Mouse (Mus musculus): ENCODE measurements at regions not wholly inside any gene's neighbourhood (a gene's known extent, or its start where the extent isn't known, plus 50 kb on each side); places are given as distances from the start of the nearest gene placed in this dataset.
A peak's percentile ranks its signal among the peaks of the same experiment; 100 is the strongest.
"Not testable (repeated sequence)": the region's sequence is repeated elsewhere in the genome, so short reads cannot be mapped to it uniquely, and the experiment has no call there.

DNA sequence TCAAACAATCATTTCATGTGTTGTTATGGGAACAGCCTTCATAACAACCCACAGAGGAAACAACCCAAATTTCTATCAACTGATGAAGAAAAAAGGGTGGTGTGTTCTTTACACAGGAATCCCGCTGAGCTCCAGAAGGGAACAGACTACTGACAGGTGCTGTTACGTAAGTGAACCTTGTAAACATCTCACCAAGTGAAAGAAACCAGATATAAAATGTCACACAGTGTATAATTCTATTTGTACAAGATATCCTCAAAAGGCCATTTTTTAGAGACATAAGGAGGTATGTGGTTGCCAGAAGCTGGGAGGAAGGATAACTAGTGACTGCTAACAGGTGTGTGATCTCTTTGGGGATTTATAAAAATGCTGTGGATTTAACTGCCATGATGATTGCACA lies 119.9 kb downstream of the Plod2 start:
- DNase-seq, result no peak

DNA sequence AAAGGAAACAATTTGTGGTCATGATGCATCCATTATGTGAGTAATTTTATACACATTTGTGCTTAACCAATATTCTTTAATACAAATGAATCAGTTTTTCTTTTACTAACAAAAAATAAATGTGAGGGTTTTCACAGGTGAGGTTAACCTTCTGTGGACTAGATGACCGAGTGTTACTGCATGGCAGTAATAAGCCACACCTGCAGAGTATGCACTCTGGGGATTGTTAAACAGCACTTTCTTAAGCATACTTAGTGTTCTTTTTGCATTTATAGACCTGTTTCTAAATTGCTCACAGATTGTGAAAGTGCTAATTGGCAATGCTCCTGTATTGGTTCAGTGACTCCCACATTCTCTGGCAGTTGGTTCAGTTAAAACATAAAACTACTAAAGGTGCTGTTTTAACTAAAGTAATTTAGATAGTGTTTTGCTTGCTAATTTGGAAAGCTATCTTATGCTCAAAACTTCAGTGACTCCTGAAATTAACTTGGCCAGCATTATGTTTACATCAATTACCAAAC lies 125.4 kb downstream of the Plod2 start:
- DNase-seq, result no peak

DNA sequence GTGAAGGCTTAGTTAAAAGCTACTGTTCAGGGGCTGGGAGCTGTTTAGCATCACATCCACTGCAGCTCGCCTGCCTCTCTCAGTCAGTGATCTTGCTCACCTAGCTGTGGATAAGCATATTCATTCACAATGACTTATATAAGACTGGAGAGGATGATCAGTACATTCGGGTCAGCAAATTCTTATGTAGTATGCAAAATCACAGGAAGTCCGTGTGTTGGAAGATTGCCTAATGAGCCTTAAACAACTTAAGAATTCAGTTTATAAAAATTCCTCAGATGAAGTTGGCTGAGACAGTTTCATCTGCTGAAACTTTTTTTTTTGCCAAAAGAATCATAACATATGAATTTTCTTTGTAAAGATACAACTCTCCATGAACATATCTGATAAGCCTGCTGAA lies 129.9 kb downstream of the Plod2 start:
- DNase-seq, result no peak

DNA sequence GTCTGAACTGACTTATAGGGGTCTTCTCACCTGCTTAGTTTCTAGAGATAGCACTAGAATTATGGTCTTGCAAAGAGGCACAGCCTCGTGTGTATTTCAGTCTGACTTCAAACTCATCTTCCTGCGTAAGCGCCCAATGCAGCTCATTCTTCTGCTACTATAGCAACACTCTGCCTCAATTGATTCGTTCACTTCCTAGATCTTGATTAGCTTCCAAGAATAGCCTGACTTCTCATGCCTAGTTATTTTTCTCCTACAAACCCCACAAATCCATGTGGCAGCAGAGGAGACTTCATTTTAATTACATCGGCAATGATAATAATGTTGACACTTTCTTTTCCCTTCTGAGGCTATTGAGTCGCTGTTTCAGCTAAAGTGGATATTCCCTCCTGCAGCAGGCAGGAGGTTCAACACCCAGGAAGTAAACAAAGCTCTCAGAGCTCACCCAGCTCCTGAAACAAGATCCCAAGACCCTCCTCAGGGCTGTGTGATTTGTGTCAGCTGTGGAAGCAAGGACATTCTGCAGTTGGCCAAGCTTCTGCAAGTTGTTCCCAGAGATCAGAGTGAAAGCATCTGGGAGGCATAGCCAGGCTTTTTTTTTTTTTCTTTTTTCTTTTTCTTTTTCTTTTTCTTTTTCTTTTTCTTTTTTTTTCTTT lies 152.5 kb downstream of the Plod2 start:
- no peak for DNase-seq

DNA sequence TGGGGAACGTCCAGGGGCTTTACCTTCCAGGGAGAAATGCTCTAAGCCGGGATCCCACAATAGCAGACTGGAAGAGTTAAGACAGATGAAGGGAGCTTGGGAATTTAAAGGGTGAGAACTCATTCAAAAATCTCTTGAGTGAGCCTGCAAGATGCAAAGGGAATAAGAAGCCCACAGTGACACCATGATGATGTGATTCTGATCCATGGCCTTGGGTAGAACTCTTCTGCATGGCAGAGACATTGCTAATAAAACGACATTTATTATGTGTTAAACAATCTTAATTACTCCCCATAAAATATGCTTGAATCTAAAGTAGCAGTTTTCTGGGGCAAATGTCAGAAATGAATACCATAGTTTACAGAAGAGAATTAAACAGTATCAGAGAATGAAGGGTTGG lies 155.9 kb downstream of the Plod2 start:
- no peak for DNase-seq

DNA sequence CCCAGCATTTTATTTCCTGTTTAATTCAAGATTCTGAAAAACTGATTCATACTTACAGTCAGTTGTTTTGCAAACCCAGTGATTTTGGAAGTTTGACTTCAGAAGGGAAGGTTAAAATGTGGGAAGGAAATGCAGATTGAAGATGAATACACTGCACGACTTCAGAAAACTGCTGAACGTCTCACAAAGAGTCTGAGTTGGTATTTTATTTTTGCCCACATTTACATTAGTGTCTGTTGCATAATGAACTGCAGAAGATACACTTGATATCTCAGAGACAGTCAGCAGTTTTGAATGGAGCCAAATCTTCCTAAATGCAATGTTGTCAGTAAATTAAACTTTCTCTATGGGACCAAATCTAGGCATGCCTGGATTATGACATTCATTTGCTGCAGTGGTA lies 162.7 kb downstream of the Plod2 start:
- no peak for DNase-seq

DNA sequence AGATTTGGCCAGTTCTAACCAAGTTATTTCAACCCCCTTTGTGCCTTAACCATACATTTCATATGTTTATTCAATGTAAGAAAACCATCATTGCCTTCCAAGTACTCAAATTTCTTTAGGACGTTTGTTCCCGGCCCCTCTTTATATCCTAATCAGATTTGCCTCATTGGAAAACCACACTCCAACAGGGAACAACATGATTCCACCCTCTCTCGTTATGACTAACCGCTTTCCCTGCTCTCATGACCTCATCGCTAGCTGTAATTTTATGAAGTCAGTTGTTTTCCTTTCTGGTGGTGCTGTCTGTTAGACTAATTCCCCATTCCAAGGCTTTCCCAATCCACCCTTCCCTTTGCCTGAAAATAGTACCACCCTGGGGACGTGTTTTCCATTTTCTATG lies 165.0 kb downstream of the Plod2 start:
- no peak for DNase-seq

DNA sequence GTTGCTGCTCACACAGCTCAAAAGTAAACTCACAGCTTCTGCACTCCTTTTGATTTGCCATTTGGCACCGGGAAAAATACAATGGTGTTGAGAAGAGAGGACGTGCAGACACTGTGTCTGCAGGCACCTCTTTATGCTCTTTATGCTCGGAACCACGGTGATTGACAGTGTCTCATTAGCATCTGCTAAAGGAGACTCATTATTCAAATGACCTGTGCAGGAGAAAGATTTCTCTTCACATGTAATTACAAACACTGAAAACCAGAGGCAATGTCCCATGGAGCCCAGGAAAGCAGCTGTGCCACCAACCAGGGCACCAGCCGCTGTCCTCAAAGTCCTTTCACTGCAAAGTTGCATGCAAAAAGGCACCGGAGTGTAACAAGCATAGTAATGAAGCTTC lies 175.2 kb downstream of the Plod2 start:
- DNase-seq, result peak; percentile 65

DNA sequence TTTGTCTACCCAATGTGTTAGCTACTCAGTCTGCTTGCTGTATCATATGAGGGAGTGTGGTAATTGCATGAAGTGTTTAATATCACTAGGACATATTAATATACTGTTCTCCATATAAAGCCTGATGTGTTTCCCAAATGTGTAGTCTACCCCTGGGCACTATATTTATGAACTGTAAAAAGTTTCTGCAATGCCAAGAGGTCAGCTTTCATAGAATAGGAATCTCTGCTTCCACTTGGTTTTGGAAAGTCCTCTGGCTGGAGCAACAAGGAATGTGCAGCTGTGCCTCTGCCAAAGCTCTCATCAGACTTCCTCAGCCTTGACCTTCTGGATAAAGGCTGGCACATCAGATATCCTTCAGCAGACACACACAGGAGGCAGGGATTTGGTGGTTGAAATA lies 176.3 kb downstream of the Plod2 start:
- no peak for DNase-seq

DNA sequence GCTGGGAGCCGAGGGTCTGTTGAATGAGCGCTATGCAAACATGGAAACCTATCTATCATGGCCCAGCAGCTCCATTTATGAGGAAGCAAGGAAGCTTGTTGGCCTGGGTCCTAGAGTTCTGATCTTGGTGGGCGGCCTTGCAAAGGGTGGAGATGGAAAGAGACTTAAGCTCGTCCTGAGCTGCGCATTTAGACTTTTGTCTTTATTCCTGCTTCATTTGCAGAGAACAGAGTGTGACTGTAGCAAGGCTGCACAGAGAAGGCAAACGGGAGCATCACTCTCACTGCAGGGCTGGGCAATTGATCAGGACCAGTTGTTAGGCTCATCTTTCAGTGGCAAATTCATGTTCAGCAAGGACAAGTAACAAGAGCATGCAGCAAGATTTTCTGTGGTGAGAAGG lies 177.2 kb downstream of the Plod2 start:
- DNase-seq, result no peak

DNA sequence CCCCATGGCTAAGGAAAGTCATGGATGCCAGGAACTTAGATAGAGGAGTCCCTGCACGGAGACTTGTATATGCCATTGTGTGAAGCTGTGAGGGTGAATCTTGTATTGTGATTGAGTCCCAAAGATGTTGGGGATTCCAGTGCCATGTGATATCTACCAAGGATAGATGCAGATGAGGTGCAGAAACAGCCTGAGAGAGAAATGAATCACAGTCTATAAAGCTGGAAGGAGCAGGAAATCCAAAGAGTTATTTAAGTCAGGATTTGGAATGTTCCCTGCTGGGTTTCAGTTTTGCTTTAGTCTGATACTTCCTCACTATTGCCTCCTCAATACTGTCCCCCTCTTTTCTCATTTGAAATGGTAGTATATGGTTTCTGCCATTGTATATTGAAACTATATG lies 186.8 kb downstream of the Plod2 start:
- DNase-seq, result no peak

DNA sequence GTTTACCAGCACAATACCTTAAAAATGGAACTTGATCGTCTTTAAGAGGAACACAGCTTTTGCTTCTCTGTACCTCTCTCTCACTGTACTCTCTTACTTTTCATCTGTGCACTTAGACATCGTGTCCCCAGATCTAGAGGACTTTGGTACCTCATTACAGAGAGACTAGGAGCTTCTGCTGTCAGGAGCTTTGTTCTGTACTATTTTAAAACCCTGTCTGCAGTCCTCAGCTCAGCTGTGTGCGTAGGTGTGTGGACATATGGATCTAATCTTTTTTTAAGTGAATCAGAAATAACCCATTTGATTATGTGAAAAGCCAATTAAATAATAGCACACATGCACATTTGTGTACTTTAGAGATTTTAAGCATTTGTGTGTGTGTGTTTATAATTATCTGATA lies 189.4 kb downstream of the Plod2 start:
- DNase-seq, result no peak

DNA sequence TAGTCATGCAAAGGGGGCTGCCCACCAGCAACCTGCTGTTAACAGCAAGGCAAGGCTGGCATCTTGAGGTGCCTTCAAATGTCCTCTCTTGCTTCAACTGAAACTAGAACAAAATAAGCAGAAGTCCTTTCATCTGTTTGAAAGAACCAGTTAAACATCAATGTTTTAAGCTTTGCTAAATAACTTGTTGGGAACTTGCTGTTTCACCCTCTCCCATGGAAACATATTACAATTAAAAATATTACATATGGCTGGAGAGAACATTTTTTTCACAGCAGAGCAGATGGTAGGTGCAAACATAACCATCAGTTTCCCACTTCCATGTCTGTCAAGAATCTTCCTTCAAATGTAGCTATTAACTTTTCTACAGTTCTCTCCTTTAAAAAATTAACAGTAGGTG lies 225.5 kb downstream of the Plod2 start:
- DNase-seq, result no peak

DNA sequence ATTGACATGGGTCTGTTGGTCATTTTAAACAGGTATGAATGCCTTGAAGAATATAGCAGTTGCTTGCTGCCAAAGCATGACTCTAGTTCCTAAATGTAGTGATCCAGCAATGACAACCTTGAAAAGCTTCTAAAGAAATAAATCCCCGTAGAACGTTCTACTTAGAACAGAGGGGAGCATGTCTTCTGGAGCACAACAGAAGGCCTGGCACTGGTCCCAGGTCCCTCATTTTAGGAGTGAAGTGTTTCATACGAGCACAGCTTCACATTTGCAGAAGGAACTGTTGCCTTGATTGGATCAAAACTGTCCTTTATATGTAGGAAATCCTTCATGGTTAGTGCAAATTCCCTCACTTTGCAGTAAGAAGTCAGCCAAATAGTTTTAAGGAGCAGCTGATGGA lies 226.4 kb downstream of the Plod2 start:
- no peak for DNase-seq

DNA sequence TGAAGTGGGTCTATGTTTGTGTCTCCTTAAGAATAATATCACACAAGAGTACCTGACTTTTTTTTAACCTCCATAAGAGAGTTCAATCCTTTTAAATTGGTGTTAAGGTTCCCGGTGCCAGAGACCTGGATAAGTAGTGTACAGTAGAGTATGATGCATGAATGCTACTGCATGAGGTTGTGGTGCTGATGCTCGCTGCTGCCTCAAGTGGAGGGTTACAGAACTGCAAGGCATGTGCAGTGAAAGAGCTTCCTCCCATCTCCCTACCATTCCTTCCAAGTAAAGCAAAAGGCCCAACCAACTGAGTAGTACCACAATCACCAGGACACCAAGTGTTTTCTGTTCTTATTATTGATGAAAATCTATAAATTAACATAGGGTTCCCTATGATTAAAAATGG lies 227.5 kb downstream of the Plod2 start:
- DNase-seq, result peak; percentile 35

DNA sequence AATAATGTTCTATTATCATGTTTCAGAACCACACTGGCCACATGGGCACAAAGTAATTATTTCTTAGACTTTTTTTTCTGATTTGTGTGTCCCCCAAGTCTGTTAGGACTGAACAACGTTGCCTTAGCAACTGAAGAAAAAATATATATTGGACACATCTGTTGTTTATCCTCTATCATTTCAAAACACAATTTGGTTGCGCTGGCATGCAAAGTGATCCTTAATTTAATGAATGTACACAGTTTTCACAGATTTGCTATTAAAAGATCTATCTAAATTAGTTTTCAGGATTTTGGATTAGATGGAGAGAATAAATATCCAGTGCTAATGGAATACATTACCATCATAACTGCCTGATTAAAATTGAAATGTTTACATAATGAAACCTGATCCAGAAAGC lies 229.0 kb downstream of the Plod2 start:
- no peak for DNase-seq

DNA sequence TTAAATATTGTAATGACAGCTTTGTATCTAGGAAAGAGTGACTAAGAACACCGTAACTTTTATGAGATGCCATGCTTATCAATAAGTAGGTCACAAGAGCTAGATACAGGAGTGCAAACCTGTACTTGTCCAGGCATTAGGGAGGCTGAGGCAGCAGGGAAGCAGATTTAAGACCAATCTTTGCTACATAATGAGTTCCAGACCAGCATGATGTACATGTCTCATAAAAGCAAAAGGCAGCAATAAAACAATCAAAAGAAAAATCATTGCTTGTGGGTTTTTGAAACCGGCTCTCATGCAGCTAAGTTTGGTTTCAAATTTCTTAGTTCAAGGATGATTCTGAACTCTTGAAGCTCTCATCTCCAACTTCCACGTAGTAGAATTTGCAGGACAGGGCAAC lies 229.7 kb downstream of the Plod2 start:
- DNase-seq, result no peak

DNA sequence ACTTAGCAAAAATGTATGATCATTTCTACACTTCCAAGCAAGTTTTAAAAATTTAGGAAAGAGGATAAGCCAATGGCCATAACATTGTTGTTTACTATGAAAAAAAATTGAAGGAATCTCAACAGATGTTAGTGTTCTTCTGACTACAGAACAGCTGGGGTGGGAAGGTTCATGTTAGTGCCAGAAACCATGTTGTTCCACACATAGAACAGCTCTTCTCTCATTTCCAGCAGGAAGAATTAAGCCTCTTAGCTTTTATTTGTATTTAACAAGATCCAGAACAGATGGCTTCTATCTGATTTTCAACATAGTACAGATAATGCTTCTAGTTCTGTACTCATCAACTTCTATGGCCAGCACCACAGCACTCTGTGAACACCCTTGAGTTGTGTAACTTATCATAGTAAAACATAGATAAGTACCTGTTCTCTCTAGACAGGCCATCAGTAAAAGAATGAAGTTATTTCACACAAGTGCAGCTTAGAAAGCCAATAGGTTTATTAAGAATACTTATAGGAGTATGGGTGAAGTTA lies 241.0 kb downstream of the Plod2 start:
- DNase-seq, result no peak

DNA sequence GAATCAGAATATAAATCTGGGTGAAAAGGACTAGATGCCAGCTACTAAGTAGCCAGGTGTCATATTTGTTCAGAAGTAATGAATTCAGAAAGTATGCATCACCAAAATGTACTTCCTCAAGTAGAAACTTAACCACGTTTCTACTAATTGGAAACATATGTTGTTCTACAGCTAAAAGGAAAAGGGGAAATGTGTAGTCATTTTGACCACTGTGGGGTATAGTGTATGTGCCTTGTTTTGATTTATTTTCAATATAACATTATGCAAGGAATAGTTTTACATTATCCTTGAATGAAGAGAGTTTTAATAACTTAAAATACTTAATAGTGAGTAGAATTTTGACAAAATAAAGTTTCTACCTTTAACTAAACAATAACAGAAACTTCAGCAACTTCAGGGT lies 257.7 kb downstream of the Plod2 start:
- DNase-seq, result no peak

DNA sequence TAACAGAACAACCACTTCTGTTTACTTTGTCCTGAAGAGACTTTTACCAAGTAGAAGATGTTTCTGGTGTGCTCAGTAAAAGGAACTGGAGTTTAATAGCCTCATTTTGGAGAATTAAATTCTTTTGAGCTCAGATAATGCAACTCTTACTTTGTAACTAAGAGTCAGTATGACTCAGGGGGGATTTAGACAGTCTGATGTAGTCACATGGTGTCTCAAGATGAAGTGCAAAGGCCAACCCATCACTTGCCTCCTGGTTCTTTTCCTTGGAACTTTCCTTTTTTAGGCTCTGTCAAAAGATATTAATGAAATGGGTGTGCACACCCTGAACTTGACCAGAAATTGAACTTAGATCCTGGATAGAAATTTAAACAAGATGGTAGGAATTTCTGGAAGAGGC lies 267.4 kb downstream of the Plod2 start:
- DNase-seq, result no peak

DNA sequence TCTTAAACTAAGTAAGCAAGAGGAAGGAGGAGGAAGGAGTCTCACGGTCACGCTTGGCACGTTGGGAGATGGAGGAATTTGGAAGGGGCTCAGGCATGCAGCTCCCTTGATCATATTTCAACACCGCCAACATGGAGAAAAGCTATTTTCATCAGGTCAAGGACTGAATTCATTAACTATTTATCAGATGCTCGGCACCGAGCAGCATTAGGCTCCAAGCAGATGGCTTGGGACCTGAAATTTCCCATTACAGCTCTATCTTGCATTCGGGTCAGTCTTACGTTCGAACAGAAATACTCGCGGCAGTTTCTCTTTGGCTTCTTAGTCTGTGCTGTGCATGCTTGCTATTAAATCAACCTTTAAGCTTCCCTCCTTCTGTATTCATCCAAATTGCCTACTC lies 278.7 kb downstream of the Plod2 start:
- DNase-seq, result peak; percentile 27

DNA sequence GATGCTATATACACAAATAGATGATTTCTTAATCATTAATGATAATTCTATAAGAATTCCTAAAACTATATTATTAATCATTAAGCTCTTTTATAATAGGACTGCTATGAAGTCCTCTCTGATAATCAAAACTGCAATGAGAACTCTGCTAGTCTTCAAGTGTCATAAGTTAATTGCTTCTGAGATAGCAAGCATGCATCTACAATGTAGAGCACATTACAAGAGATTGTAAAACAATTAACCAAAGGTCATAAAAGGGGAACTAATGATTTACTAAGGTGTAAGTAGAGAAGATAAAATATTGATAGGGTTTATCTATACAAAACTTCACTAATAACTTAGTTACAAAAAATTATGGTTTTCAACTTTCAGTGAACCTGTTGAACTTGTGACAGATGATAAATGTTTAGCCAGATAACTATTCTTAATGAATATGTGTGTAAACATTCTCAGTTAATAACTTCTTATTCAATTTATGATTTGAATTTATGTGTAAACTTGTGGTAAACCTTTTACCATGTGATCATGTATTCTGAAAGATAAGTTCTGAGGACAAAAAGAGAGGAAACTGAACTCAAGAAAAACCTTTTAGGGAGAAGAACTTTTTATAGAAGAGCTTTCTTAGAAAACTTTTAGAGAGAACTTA lies 284.8 kb downstream of the Plod2 start:
- DNase-seq, result no peak

DNA sequence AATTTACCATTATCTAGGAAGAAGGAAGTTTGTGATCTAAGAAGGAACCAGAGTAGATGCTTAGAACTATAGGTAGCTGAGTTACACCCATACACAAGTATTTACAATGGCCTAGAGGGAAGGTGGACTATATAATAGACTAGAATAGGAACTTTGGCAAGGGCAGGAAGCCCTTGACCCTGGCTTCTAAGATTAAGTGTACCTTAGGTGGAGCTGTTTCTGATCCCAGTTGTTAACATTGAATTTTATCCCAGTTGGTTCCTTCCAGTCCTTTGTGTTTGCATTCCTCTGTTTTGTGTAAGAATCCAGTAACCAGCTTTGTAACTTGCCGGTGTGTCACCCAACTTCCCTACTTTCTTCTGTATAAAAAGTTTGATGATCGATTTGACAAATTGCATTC lies 294.1 kb downstream of the Plod2 start:
- not testable (repeated sequence) for DNase-seq

DNA sequence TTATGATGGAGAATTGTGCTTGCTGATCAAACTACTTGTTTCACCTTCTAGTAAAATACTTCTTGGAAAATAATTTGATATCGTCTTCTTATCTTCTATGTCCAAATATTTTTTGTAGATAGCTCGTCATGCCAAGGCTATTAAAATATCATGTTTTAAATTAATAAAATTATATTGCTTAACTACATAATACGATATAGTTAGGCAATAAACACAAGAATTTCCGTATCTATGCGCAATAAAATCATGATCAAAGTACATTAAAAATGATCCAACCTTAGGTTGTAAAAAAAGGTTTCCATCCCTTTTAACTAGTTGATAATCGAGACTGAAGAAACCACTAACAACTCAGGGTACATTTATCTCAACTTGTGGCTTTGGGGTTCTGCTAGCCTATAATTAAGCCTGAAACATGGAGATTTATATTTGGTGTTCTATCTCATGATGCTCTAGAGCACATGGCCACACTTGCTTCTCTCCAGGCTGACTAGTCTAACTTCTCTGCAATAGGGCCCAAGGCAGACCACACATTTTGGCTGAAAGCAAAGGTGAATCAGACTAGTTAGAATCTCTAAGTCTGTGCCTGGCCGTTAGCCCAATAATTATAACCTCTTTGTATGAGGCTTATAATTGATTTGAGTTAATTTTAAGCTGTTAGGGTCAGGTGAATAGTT lies 314.5 kb downstream of the Plod2 start:
- DNase-seq, result no peak

All from retina, postnatal 1 day (tissue).